Mouse (Mus musculus) NIH3T3 (cell line): Measurements from ENCODE around the gene Dcxr.
"Not testable (repeated sequence)": the region's sequence is repeated elsewhere in the genome, so short reads cannot be mapped to it uniquely, and the experiment has no call there.

Source experiments
- DNase-seq: peaks from one replicate; pipeline ENCODE4 v3.0.0-alpha.2; 2012; ENCODE audit warnings: low read depth

Gene Dcxr

DNA sequence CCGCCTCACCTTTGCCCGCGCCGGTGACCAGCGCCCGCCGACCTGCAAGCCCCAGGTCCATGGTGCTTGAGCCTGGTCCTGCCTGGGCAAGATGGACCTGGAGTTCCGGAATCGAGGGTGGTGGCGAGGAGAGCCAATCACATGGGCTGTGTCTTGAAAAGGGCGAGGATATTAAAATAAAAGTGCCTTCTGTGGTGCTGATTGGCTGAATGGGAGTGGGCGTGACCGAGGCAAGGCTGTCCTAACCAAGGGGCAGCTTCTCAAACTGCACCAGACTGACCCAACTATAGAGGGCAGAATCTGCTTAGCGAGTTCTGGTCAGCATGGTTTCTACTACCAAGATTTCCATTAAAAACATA, at the start of gene Dcxr:
TSS of gene Dcxr (minus strand) at position 113 of the 359 bp plus-strand sequence.
- DNase-seq: peak; percentile 97

DNA sequence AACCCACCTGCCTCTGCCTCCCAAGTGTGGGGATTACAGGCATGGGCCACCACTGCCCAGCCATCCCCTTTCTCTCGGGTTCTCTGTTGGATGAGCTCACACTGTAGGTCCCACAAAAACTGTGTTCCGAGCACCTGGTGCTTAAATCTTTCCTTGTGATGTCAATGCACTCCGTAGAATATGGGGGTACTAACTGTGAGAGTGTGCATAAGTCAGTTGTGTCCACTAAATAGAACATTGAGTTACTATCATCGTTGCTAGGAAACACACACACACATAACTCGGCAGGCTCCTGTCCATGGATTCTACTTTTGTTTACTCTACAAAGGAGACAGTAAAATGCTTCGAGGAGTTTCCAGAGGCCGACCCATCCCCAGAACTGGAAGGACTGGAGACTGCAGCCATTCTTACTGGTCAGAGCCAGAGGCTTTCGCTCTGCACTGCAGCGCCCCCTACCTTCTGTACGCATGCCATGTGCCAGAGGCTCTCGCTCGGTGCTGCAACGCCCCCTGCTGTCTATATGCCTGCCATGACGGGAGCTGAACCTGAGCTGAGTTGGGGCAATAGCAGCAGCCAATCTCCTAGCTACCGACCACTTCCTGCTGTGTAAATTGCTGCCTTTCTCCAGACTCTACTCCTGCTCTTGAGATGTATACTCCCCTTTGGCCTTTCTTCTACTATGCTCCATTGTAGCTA, 48.8 kb upstream of the Dcxr start:
- DNase-seq: peak; percentile 97

DNA sequence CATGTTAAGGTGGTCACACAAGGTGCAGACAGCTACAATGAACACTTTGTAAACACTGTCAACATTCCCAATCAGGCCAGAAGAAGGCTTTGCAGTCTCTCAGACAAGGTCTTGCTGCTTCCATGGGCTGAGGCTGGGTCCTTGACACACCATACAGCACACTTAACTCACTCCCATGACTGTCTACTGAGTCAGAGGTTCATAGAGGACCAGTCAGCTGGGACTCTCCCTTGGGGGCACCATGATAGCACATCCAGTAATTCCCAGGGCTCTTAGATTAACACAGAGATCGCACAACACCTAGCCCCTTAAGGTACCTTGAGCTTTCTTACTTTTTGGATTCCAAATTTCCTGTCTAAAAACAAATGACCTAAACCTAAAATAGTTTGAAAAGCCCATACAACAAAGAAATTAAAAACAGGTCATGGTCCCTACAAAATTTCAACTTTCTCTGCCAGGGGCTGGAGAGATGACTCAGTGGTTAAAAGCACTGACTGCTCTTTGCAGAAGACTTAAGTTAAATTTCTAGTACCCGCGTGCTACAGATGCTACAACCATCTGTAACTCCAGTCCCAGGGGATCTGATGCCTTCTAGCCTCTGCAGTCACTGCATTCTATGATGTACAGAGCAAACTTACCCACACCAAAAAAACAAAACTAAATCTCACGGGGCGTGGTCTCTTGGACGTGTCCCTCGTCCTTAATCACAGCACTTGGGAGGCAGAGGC, 46.5 kb upstream of the Dcxr start:
- peak; percentile 53 for DNase-seq

DNA sequence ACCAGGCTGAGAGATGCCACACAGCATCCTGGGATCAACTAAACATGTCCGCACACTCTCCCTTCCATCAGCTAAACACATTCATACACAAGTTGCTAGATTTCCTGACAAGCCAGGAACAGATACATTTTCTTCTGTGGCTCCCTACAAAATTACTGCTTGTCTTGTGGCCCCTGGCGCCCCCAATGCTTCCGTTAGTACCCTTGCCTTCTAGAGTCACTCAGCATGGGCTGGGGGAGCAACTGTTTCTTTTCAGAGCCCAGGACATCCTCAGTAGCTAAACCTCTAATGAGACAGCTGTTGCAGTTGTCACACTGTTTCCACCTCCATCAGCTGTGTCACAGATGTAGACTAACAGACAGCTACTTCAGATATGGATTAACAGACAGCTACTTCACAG, 45.7 kb upstream of the Dcxr start:
- no peak for DNase-seq

DNA sequence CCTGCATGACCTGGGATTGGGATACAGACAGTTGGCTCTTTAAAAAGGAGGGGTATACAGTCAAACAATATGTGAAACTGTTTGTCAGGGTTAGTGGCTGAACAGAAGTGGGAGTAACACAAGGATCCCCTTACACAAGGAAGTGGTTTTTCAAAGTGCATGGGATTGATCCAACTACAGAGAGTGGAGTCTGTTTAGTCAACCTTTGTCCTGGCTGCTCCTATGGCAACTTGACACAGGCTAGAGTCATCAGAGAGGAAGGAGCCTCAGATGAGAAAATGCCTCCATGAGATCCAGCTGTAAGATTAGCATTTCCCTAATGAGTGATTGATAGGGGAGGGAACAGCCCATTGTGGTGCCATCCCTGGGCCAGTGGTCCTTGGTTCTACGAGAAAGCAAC, 41.1 kb upstream of the Dcxr start:
- no peak for DNase-seq

DNA sequence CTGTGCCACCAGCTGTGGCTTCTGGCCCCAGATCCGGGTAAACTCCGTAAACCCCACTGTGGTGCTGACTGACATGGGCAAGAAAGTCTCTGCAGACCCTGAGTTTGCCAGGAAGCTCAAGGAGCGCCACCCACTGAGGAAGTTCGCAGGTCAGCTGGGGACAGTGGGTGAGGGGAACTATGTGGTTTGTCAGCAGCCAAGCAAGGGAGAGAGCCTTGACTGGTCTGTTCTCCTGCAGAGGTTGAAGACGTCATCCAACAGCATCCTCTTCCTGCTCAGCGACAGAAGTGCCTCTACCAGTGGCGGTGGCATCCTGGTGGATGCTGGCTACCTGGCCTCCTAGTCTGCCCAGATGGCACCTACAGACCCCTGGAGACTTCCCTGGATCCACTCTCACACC, 39.9 kb upstream of the Dcxr start:
- not testable (repeated sequence) for DNase-seq

DNA sequence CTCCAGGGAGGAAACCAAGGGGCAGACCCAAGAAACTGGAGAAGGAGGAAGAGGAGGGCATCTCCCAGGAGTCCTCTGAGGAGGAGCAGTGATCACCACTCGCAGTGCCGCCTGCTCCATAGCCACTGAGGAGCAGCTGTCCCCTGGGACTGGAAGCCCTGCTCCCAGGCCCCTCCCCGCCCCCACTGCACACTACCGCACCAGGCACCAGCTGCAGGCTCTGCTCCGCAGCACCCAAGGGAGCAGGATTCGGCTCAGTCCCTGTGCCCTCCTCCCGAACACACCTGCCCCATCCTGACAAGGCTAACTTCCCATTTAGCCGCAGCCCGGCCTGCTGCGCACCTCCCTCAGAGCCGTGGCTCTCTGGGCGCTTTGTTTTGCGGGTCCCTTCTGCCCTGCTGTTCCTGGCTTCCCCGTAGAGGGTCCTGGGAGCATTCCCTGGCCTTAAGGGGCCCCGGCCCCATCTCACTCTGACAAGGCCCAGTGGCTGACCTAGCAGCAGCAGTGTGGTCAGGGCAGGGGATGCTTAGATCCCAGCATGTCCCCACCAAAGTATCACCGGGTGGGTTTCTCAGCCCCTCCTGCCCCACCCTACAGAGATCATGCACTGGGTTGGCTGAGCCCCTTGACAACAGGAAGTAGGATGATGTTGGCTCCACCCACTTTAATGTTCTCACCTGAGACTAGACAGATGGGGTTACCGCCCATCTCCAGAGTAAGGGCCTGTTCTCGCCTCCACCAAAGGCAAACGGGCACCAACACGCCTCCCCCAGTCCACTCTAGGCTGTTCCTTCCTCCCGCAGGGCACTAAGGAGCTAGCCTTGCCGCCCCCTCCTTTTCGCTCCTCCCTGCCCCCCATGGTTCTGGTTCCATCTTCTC, 36.3 kb upstream of the Dcxr start:
- DNase-seq: not testable (repeated sequence)

DNA sequence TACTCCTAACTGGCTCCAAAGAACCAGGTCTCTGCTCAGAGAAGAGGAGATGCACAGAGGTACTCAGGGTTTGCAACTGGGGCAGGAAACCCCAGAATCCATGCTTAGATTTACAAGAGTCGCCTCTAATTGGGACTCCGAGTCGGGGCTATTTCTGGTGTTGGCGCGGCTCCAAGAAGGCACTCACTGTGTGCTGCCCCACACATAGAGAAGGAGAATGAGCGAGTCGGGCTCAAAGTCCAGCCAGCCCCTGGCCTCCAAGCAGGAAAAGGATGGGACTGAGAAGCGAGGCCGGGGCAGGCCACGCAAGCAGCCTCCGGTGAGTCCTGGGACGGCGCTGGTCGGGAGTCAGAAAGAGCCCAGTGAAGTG, 35.6 kb upstream of the Dcxr start, which contains the start of gene Hmga1b:
TSS of gene Hmga1b (plus strand) at position 123 of the 370 bp plus-strand sequence.
- peak; percentile 23 for DNase-seq

DNA sequence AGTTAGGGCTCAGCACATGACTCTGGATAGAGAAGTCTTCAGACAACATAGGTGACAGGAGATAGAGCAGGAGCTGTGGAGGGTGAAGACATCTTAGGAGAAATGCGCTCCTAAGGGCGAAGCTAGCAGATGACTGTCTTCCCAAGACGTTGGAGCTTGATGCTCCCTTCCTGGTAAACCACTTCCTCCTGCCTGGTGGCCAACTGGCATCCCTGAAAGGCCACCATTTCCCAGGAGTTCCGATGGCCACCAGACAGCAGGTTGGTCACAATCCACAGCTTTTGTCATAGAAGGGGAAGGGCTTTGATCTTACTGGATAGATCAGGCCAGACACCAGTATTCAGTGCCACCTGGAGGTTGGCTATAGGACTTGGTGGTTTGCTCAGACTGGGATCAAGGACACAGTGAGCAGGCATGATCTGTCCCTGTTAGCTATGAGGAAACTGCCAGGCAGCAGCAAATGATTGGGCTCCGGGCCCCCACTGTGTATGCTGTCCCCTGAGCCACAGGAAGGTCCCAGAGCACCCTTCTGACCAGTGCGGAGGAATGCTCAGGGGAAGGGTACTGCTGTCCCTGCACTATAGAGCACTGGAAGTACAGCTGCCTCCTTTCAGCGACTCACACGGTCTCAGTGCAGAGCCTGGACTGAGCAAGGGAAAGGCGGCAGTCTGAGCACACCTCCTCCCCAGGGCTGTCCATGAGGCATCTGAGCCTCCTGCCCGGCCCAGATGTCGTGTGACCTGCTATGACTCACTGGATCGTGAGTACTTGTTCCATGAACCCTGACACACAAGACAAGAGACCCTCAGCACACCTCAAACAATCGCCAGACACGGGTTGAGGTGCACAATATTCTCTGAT, 35.0 kb upstream of the Dcxr start:
- peak; percentile 52 for DNase-seq

DNA sequence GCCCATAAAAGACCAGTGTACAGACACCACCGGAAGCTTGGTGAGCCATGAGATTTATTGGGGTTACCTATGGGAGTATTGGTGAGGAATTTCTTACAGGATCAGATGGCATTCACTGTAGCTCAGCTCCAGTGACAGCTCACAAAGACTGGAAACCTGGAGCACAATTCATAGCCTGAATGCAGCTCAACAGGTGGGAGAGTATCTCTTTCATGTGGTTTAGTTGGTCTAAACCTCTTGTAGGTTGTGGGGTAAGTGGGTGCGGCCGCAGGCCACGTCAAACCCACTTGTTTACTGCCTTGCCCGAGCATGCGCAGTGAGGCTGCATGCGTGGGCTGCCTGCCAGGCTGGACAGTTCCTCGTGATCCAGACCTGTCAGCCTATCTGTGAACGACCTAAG, 33.2 kb upstream of the Dcxr start:
- DNase-seq: no peak

DNA sequence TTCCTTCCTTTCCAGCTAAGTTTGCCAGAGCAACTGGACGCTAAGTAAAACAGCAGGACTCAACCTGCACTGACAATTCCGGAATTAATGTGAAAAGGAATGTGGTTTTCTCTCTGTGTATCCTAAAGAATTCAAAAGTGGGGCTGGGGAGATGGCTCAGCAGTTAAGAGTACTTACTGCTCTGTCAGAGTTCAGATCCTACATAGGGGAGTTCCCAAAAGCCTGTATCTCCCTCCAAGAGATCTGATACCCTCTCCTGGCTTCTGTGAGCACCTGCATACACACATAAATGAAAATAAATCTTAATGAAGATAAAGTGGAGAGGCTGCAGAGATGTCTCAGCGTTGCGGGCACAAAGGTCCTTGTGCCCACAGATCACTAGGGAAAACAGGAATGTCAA, 24.5 kb upstream of the Dcxr start:
- DNase-seq: no peak

DNA sequence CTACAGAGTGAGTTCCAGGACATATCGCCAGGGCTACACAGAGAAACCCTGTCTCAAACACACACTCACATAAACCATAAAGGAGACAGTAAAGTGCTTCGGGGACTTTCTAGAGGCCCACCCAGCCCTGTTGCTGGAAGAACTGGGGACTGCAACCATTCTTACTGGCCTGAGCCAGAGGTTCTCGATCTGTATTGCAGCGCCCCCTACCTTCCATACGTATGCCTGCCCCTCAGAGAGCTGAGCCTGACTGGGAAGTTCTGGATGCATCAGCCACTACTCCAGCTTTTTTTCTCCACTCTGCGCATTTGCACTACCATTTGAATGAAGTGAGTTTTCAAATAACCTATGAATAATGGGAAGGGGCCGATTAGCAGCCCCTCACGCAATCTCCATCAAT, 22.3 kb upstream of the Dcxr start:
- peak; percentile 45 for DNase-seq

DNA sequence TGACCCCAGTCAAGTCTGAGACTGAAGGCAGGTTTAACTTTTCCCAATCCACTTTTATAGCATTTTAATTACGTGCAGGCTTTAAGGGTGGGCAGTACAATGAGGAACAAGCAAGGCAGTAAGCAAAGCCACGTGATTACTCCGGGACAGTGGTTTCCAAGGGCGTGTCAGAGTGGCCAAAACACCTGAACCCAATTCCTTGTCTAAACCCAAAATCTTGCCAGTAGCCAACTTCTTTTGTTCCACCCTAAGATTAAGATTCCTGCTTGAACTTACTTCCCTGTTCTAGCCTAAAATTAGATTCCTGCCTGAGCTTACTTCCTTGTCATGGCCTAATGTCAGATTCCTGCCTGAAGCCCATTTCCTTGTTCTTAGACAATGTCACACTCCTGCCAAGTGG, 20.9 kb upstream of the Dcxr start:
- no peak for DNase-seq

DNA sequence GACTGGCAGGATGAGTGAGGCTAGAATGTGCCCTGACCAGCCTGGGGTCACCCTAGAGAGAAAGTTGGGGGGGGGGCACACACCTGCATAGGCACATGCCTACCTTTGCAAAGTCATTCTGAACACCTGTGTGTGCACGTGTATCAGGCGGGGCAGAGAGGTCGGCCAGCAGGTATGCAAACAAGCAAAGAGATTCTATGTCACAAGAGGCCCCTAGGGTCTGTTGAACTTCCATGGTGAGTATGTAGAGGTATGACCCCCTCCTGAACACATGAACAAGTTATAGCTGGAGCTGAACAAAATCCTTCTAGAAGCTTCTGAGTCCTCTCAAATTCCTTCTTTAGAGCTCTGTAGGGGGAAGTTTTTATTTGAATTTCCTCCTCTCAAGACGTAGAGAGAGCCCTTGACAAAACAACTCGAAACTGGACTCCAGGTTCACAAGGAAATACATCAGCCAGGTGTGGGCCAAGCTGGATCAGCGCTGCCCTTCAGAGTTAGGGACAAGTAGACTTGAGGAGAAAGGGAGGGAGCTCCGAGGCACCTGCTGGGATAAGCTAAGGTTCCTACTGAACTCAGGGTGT, 17.1 kb upstream of the Dcxr start:
- DNase-seq: no peak

DNA sequence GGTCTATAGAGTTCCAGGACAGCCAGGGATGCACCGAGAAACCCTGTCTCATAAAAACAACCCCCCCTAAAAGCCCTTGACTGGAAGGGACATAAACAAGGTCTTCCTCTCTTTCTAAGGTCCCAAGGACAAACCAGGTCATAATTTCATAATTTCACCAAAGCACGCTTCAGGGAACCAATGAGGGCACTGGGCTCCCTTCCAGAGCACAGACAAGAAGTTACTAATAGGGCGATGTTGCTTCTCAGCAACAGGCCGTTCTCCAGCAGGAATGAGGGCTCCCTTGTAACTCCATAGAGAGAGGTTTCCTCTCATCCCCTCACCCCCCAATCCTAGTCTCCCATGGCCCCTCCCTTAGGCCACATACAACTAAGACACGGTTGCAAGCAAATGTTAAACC, 13.9 kb upstream of the Dcxr start:
- DNase-seq: no peak

DNA sequence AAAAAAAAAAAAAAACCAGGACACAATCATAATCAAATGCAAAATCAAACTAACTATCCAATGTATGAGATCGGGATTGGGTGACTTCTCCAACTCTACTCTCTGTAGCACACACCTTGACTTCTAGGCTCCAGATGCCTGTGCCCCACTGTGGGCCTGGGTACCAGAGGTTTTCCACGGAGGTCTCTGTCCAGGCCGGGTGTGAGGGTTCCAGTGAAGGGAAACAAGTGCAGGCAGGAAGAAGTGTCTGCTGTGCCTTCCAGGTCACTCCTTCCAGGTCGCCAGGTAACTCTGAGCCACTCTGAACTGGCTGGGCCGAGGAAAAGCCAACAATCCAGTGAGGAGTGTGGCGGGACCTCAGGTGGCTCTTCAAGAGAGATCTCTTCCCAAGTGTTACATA, 9.3 kb upstream of the Dcxr start:
- no peak for DNase-seq

DNA sequence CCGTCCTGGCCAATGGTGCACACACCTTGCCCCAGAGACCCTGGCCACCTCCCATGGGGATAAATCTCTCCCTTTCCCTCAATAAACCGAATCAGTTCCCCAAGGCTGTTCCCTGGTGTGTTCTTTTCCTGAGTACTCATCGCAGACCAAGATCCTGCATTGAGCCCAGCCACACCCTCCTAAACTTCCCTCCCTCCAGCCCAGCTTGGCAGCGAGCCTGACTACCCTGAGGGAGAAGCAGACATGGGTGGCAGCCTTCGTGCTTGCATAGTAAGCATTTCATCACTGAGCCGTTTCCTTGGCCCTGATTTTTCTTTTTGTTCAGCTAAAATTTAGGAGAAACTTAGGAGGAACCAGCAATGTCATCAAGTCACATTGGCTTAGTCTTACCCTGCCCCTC, 6.4 kb upstream of the Dcxr start:
- DNase-seq: peak; percentile 90

DNA sequence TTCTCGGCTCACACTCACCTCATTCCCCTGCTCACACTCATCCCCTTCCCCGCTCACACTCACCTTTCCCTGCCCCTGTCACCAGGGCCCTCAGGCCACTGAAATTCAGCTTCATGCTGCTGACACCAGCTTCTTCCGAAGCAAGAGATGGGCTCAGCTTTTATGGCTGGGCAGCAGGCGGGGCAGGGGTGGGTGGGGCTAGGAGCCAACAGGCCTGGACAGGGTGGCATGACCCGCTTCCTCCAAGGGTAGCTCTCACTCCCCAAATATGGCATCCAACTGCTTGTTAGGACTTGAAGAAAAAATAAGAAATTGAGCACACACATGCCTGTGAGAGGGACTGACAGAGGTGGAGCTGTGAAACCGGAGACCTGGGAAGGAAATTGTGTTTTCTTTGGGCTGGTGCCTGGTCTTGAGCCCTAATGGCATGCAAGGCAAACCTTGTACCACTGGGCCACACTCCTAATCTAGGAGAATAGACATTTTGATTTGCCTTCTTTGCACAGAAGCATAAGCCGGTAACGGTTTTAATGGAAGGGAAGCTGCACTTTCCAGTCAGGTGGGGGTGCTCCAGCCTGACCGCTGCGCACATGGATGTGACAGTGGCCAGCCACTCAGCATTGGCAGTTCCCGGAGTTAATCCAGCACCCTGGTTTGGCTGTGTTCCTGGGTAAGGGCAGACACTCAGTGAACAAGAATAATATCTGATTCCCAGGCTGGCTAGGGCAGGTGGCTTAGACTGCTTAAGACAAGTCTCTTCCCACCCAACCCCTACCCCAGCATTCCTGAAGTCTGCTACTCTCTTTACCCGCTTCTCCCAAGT, 5.0 kb upstream of the Dcxr start, which contains the start of gene Cbr2:
TSS of gene Cbr2 (minus strand) at position 257 of the 823 bp plus-strand sequence.
- DNase-seq: peak; percentile 83

DNA sequence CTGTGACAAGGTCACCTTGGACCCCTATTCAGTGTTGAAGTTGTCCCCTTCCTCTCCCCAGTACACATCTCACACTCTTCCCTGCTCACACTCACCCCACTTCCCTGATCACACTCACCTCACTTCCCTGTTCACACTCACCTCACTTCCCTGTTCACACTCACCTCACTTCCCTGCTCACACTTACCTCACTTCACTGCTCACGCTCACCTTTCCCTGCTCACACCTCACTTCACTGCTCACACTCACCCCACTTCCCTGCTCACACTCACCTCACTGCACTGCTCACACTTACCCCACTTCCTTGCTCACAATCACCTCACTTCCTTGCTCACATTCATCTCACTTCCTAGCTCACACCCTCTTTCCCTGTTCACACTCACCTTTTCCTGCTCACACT, 4.3 kb upstream of the Dcxr start:
- no peak for DNase-seq

DNA sequence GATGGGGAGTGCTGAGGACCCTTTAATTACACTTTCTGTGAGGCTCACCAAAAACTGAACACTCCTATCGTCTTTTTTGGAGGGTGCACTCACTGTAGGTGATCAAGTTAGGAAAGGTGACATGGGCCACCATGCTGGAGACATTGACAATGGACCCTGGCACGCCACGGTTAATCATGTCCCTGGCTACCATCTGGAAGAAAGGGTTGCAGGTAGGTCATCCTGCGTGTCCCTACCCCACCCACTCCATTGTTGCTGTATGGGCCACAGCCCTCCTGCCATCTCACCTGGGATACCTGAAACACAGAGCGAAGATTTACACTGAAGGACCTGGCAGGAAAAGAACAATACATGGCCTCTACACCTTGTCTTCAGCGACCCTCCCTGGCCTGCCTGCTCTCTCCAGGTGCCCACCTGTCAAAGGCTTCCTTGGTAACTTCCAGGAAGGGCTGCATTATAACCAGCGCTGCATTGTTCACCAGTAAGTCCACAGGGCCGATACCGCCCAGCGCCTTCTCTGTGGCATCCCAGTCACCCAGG, 3.3 kb upstream of the Dcxr start:
- no peak for DNase-seq
